Mouse (Mus musculus) MEL-GATA-1-ER (cell line): ENCODE results near the gene Trim68.
A peak's percentile ranks its signal among the peaks of the same experiment; 100 is the strongest.
"Not testable (repeated sequence)": the region's sequence is repeated elsewhere in the genome, so short reads cannot be mapped to it uniquely, and the experiment has no call there.

Experiments used
- DNase-seq: peaks from one replicate; pipeline ENCODE4 v3.0.0-alpha.2; 2012; ENCODE audit warnings: low read depth; ENCODE audit errors: extremely low read depth

Trim68 gene

DNA sequence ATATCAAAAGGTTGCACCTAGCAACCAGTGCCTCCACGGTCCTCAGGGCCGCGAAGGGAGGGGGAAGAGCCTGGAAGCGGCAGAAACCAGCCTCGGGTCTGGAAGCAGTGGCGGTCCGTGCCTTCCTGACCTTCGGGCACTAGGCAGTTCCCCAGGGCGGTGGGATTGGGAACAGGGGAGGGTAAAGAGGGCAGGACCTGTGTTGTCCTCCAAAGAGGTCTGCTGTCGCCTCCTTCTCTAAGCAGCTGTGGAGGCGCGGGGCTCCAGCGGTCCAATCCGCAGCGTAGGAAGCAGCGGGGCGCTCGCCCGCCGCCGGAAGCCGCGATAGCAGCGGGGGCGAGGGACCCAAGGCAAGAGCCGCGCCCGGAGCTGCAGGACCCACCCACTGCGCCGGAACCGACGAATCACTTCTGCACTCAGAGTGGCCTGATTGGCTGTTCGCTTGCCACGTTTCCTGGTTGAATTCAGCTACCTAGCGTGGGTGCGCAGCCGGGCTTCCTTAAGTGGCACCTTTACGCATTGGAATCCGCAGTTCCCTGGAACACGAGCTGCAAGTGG is at the start of gene Trim68:
Trim68 (minus strand) TSS at position 384 of the 558 bp plus-strand sequence.
- DNase-seq = no peak

DNA sequence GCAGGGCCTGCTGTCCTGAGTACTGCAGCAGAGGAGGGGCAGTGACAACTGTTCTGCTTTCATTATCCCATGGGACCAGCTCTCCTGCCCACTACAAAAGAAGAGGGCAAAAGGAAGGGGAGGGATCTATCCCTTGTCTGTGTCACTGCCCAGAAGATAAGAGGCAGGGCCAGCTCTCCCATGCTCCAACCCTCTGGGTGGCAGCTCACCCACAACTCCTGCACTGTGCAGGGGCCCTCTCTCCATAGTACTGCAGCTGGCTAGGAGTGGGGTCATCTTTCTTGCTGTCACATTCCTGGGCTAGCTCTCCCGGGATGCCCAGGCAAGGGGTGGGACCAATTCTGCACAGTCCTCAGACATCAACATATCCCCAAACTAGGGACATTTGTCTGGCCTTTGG is 46.7 kb upstream of the Trim68 start:
- no peak for DNase-seq

DNA sequence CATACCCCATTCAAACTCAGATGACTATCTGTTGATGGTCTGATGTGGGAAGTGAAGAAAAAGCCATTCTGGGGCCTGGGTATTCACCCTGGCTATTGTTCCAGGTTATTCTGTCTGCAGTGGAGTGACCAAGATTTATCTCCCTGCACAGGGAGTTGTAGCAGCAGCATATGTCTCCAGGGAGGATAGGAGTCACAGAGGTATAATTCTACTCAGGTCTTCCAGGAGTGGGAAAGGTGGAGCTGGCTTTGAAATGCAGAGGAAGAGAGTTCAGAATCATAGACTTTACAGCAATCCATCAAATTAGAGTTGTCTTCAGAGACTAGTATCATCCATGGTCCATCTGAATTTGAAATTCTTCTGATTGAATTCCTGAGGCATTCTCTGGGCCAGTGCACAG is 40.3 kb upstream of the Trim68 start, which contains the start of gene Olfr559:
Olfr559 (minus strand) TSS at position 101 of the 400 bp plus-strand sequence.
- no peak for DNase-seq

DNA sequence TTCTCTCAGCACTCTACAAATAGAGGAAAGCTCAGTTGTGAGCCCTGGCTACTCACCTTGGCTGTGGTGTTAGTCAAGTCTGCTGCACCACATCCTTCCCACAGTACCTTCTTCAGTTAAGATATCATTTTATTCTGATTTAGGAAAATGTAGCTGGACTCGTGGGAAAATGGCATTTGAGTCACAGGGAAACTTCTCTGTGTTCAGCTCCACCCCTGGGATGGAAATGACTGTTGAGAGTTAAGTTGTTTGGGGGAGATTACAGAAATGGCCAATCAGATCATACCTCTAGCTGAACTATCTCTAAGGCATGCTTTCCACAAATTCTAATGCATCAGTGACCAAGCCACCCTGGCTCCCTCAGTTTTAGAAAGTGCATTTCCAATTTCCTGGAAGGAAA is 31.8 kb upstream of the Trim68 start, which contains the start of gene Olfr33:
Olfr33 (minus strand) TSS at position 101 of the 400 bp plus-strand sequence.
- DNase-seq = no peak

DNA sequence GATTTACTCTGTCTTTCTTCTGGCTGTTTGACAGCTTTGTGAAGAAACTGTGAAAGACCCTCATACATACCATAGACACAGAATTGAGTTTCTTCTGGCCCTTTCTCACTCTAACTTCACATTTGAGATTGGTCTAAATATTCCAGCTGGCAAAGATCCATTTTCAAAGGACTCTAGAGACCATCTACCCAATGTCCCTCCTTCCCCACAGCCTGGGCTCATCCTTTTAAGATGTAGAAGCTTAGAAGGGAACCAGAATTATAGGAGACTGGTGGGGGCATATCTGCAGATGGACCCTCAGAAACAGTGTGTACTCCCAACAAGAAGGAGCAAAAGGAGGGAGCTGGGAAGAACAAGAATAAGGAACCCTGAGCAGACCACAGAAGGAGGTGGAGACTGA is 14.8 kb upstream of the Trim68 start, which contains the start of gene Olfr558:
Olfr558 (plus strand) TSS at position 301 of the 400 bp plus-strand sequence.
- no peak for DNase-seq

DNA sequence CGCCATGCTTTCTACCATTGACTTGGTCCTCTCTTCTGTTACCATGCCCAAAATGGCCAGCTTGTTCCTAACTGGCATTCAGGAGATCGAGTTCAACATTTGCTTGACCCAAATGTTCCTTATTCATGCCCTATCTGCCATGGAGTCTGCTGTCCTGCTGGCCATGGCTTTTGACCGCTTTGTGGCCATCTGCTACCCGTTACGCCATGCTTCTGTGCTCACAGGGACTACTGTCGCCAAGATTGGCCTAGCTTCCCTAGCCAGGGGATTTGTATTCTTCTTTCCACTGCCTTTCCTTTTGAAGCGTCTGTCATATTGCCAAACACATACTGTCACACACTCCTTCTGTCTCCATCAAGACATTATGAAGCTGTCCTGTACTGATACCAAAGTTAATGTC is 11.3 kb upstream of the Trim68 start:
- no peak for DNase-seq

DNA sequence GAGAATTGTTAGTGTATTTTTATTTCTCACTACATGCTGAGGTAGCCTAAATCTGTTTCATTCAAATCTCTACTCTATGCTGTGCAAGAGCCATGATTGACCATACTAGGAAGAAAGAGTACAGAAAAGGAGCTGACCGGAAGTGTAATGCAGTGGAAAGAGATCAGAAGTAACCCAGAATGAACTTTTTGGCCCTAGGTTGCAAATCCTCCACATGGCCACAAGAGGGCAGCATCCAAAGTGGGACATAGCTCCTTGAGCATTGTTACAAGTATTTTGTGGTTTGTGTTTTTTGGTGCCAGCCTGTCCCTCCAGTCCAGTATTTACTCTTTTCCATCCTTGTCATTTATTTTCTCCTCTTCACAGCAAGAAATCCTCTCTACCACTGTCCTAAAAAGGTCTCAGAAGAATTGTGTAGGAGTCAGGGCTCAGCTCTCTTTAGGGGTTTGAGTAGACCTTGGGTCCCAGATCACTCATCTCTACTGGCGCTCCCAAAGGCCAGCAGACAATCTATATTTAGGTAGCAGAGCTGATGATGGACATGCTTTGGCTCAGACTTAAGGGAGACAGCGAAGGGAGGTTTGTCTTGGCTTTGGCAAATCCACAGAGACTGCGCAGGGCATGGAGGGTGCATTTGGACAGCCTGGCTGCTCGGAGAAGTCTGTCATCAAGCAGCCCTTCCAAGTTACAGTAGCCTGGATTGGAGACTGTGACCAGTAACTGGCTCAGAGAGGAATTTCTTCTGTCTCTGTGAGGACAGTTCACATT is 8.4 kb upstream of the Trim68 start, which contains the start of gene Olfr557:
Olfr557 (plus strand) TSS at position 553 of the 768 bp plus-strand sequence.
- peak; percentile 20 for DNase-seq

DNA sequence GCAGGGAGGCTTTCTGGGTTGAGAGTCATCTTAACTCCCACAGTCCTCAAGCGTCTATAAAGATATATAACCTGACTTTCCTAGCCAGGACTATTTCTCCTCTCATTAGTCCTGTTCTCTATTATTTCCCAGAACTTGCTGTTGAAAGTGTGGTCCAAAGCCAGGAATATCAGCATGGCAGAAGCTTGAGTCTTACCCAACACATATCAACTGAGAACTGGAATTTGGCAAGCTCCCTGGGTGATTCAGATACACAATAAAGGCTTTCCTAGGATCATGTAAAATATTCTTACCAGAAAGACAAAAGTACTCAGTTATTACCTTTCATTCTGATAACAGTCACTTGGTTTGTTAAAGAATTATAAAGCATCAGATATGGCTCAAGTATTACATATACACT is 5.2 kb downstream of the Trim68 start:
- no peak for DNase-seq

DNA sequence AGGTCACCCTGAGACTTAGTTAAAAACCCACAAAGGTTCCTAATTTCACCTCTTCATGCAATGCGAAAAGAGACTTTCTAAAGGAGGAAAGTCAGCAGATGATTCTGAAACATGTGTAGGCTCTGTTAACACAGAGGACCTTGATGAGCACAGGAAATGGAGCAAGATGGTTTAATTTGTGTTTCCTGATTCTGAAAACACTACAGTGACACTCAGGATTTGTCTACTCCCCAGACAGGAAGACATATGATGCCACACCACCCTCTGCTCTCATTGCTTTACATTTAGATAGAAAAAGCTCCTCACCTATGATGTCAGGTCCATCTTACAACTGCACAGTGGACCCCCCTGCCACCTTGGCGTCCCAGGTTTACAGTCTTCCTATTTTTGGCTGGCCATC is 10.9 kb downstream of the Trim68 start:
- no peak for DNase-seq

DNA sequence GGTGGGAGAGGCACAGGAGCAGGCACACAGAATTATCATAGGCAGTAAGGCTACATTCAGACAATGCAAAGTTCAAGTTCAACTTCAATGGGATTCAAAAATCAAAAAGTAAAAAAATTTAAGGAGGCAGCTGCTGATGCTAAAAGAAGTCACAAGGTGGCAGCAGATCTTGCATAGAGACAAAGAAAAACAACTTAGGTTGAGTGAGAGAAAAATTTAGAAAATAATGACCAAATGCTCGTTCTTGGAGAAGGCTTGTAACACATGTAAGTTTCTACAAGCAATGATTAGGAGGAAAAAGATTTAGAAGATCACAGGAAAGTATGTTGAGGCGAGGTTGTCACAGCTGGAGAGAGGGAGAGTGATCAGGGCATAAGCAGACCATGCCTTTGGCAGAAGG is 21.7 kb downstream of the Trim68 start:
- DNase-seq = peak; percentile 3

DNA sequence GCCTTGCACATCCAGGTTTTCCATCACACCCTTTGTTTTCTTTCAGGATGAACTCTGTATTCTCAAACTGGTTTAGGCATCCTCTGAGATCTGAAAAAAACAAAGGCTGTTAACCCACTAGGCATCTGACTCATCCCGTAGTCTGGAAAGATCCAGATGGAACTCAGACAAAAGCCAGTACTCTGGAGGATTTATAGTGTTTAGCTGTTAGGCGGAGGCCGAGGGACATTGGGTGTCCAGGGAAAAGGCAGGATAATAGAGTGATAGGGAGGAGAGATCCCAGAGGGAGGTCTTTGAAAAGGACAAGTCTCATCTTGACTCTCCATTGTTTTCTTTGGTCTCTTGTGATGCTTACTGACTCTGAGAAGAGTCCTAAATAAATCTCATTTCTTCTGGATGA is 22.5 kb downstream of the Trim68 start, which contains the start of gene Olfr556:
Olfr556 (plus strand) TSS at position 301 of the 400 bp plus-strand sequence.
- no peak for DNase-seq

DNA sequence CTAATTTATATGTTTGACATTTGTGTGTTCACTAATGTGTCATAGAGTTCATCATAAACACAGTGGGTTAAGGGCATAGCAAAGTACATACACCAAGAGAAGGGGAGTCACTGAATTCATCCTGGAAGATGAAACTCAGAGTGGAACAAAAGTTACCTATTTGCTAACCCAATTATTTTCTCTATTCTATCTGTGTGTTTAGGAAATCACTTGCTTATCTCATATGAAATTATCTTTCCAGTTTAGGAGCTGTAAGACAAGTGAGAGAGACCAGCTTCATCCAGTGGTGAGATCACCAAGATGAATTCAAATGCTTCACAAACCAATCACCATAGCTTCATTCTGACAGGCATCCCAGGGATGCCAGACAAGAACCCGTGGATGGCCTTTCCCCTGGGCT is 28.6 kb downstream of the Trim68 start, which contains the start of gene Olfr555:
Olfr555 (plus strand) TSS at position 301 of the 400 bp plus-strand sequence.
- DNase-seq = no peak

DNA sequence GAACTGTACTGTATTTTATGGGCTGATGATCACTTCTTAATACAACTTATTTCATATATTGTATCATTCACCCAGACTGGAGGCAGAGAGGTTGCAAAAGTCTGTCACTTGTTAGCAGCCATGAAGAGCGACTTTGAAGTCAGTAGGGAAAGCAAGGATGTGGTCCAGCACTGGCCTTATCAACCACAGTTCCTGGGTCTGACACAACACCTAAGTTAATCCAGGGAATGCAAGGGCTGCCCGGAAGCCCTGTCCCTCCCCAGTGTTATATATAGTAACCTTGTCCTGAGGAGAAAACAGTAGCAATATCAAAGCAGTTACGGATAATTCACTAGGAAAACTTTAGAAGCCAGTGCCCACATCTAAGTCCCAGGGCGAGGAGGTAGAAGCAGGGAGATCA is 42.2 kb downstream of the Trim68 start:
- DNase-seq = not testable (repeated sequence)

DNA sequence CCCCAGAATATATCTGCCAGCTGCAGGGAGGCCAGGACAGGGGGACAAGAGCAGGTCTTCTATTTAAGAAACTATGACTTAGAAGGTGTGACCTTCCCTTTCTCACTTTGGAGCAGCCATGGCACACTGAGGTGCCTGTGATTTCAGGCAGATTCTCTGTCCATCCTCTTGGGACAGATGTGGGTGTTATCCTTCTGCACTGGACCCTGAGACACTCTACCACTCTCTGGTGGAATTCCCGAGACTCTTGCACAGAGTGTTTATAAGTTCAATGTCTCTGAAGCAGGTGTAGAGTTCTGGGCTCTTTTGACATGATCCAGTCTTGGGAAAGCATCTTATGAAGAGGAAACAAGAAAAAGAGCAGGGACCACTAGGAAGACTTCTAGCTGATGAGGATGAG is 49.0 kb downstream of the Trim68 start, which contains the start of gene Olfr554:
Olfr554 (plus strand) TSS at position 301 of the 400 bp plus-strand sequence.
- DNase-seq = no peak

DNA sequence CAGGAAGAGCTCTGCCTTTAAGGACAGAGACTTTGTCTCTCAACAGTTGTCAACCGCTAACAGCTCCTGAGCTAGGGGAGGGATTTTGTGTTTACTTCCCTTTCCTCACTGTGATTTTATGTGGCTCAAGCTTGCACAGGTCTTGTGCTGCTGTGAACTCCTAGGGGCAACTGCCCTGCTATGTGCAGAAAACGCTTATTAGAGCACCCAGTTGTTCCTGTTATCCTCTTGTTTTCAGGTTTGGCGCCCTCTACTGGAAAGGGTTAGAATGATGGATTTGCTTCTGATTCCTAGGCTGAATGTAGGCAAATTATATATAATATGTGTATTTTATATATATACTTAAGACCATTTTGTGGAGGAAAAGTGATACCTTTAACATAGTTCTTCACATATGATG is 50.5 kb downstream of the Trim68 start:
- DNase-seq = peak; percentile 30
